Mouse (Mus musculus): ENCODE data around the gene Flrt1. TPM values are rescaled to one million over a fixed set of nuclear protein-coding genes. Genes with fewer than 3 reads are reported as not detected.

The Flrt1 gene
- polyA plus RNA-seq, 1 experiment from 2014 or later = 7.1 TPM

DNA sequence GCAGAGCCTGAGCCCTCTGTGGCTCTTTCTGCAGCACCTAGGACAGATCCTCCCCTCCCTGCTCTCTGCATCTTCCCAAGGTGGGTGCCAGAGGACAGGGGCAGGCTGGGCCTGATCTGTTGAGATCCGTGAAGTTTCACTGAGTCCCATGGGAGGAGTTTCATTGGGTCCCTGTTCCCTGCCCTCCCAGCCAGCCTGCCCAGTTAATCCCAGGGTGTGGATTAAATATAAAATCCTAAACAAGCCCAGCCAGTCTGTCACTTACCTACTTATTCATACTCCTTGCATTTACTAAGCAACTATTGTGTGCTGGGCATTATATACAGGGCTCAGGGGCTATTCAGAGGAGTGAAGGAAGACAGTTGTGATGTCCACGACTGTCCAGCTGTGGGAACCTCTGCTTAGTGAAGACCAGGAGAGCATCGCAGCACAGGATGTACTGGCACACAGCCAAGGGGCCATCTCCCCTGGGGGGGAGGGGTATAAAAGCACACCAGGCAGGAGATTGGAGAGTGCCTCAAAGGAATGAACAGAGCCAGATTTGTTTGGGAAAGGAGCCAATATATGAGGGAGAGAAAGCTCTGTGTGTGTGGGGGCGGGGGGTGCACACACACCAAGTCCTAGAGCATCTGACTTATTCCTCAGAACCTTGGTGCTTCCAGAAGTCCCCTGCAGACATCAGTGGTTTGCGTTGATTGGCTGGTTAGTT is 36.8 kb upstream of the Flrt1 start:
- H3K4me1 ChIP-seq (replicated peaks) = peaks cover 99% of the 10 kb centered on the region
- peaks cover 44% of the 10 kb centered on the region for H3K27me3 ChIP-seq
- no peak overlapping the region for H3K4me2 ChIP-seq
- ATAC-seq (ENCODE audit: low FRiP score) = no peak
- 46% methylated on average over 5 of the region's 5 CpGs for WGBS
- peak overlapping the region; percentile 78 for H3K27ac ChIP-seq
- no peaks in the 10 kb centered on the region for H3K36me3 ChIP-seq
- H3K4me3 ChIP-seq = no peak overlapping the region
- H3K9me3 ChIP-seq = no peaks in the 10 kb centered on the region
- no peak overlapping the region for H3K9ac ChIP-seq

DNA sequence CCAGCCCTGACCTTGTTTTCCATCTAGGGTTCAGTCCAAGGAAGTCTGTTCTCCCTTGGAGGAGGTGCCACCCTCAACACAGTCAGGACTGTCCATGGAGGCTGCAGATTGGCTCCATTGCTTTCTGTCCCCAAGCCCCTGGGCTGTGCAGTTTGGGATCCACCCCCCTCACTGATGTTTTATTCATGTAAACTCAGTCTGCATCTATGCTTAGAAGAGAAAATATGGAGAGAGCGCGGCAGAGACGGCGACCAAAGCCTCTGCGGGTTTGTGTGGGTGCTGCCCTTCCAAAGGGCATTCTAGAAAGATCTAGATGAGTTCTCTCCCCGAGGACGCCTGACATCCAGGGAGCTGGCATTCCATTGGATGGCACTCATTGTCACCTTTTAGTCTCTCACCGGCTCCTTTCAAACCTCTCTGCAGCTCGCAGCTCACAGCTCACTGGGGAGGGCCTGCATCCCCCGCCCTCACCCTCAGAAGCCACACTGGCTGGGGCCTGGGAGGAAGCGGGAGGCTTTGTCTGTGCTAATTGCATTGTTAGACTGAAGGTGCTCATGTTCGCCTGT is 35.4 kb upstream of the Flrt1 start:
- WGBS = 27% methylated on average over 12 of the region's 12 CpGs
- H3K9ac ChIP-seq = peak overlapping the region; percentile 60; the same call in 1 of the 2 replicates
- no peaks in the 10 kb centered on the region for H3K36me3 ChIP-seq
- H3K4me2 ChIP-seq = peak overlapping the region; percentile 6; the same call in 1 of the 2 replicates
- no peak overlapping the region for H3K4me3 ChIP-seq
- peaks cover 40% of the 10 kb centered on the region for H3K27me3 ChIP-seq
- H3K27ac ChIP-seq = peak overlapping the region; percentile 78
- peaks cover 99% of the 10 kb centered on the region for H3K4me1 ChIP-seq (replicated peaks)
- no peak for ATAC-seq (ENCODE audit: low FRiP score)
- no peaks in the 10 kb centered on the region for H3K9me3 ChIP-seq

DNA sequence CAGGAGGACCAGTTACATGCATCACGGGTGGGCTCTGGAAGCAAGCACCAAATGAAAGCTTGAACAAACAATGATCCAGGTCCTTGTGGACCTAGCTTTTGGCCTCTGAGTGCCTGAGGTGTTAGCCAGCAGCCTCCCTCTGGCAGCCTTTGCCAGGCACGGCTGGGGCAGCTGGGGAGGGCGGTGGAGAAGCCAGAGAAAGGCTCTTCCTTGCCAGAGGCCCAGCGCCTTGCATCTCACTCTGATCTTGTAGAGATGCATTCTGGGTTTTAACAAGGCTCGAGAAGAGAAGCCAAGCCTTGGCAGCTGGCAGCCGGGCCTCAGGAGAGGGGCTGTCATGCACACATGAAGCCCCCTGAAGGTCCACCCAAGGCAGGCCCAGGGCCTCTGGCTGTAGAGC is 34.8 kb upstream of the Flrt1 start:
- H3K4me3 ChIP-seq = no peak overlapping the region
- no peak for ATAC-seq (ENCODE audit: low FRiP score)
- H3K36me3 ChIP-seq = no peaks in the 10 kb centered on the region
- peak overlapping the region; percentile 78 for H3K27ac ChIP-seq
- H3K4me2 ChIP-seq = no peak overlapping the region
- peaks cover 99% of the 10 kb centered on the region for H3K4me1 ChIP-seq (replicated peaks)
- peaks cover 34% of the 10 kb centered on the region for H3K27me3 ChIP-seq
- no peaks in the 10 kb centered on the region for H3K9me3 ChIP-seq
- peak overlapping the region; percentile 39 for H3K9ac ChIP-seq
- WGBS = 34% methylated on average over 6 of the region's 6 CpGs

DNA sequence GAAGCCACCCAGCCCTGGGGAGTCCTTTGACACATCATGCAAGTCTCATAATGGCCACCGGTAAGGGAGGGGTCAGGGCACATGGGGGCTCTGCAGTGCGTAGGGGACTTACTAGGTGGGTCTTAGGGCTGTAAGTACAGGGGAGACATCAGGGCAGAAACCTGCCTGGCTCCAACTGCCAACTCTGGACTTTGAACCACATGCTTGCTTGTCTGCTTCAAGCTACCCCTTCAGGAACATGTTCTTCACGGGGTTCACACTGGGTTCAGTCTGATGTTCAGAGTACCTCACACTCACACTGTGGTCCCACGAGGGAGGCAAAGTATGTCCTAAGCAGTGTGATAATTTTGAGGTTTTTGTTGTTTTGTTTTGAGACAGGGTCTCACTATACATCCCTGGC is 33.8 kb upstream of the Flrt1 start:
- H3K9ac ChIP-seq = no peak overlapping the region
- H3K27ac ChIP-seq = 0 out of 2 replicates have a peak overlapping the region, but pooled peaks have one; percentile 14
- peaks cover 26% of the 10 kb centered on the region; the same call in 1 of the 2 replicates for H3K27me3 ChIP-seq

GRCm38 (mm10) chr19:7138327-7138726 is 32.8 kb upstream of the Flrt1 start:
- no peaks in the 10 kb centered on the region for H3K36me3 ChIP-seq
- WGBS = 43% methylated on average over 14 of the region's 14 CpGs
- H3K9ac ChIP-seq = peak overlapping the region; percentile 14; the same call in 1 of the 2 replicates
- H3K4me3 ChIP-seq = no peak overlapping the region
- peaks cover 26% of the 10 kb centered on the region; the same call in 1 of the 2 replicates for H3K27me3 ChIP-seq
- H3K4me2 ChIP-seq = no peak overlapping the region
- peaks cover 100% of the 10 kb centered on the region for H3K4me1 ChIP-seq (replicated peaks)
- H3K9me3 ChIP-seq = no peaks in the 10 kb centered on the region
- peak overlapping the region; percentile 40; the same call in 1 of the 2 replicates for H3K27ac ChIP-seq
- no peak for ATAC-seq (ENCODE audit: low FRiP score)

More for the DNA sequence above, 33.8 kb upstream of the Flrt1 start:
- Histone ChIP-seq H3K4me1 (replicated peaks) (peaks cover 100% of the 10 kb centered on the region), H3K36me3 (no peaks in the 10 kb centered on the region), H3K9me3 (no peaks in the 10 kb centered on the region), H3K4me3 (no peak overlapping the region), H3K4me2 (no peak overlapping the region)
- no peak for ATAC-seq (ENCODE audit: low FRiP score)
- WGBS = 60% methylated on average over 4 of the region's 4 CpGs

DNA sequence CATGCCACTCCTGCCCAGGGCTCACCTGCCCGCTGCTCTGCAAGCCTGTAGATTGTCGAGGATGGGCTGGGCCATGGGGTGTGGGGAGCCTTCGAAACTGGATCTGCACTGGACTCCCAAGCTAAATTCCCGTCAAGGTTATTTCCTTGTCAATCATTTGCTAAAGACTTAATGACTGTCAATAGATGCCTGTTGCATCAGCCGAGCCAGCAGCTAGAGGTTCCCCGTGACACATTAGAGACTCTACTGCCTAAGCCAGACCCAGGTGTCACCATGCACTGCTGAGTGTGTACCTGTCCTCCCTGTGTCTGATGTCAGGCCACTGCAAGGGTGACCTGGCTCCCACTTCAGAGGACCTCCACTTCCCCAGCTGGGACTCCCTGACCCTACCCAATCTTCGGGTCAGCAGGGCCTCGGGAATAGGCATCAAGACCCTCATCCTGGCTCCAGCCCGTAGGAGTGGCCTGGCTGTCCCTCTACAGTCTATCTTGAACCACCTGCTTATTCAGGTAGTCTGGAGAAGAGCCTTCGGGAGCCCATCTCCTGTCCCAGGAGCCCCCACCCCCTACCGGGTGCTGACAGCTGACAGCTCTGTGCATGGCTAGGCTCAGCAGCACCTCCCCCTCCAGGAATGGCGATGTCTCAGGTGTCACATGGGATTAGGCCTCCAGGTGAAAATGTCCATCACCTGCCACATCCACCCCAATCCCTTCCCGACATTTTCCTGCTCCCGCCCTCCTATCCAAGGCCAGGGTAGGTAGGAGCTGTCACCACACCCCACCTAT is 31.4 kb upstream of the Flrt1 start:
- no peak for ATAC-seq (ENCODE audit: low FRiP score)
- peak overlapping the region; percentile 80 for H3K27ac ChIP-seq
- H3K9me3 ChIP-seq = no peaks in the 10 kb centered on the region
- 31% methylated on average over 14 of the region's 14 CpGs for WGBS
- H3K4me1 ChIP-seq (replicated peaks) = peaks cover 95% of the 10 kb centered on the region
- 0 out of 2 replicates have a peak overlapping the region, but pooled peaks have one; percentile 35 for H3K9ac ChIP-seq
- H3K36me3 ChIP-seq = no peaks in the 10 kb centered on the region
- H3K27me3 ChIP-seq = peaks cover 21% of the 10 kb centered on the region; the same call in 1 of the 2 replicates
- H3K4me3 ChIP-seq = no peak overlapping the region
- H3K4me2 ChIP-seq = 0 out of 2 replicates have a peak overlapping the region, but pooled peaks have one; percentile 9

- Histone ChIP-seq H3K9ac (0 out of 2 replicates have a peak overlapping the region, but pooled peaks have one; percentile 36), H3K4me2 (peak overlapping the region; percentile 9; the same call in 1 of the 2 replicates), H3K4me3 (no peak overlapping the region), H3K27me3 (peaks cover 29% of the 10 kb centered on the region; the same call in 1 of the 2 replicates), H3K4me1 (replicated peaks) (peaks cover 86% of the 10 kb centered on the region), H3K27ac (peak overlapping the region; percentile 80), H3K9me3 (no peaks in the 10 kb centered on the region), H3K36me3 (no peaks in the 10 kb centered on the region)
- WGBS = 8% methylated on average over 9 of the region's 9 CpGs
- no peak for ATAC-seq (ENCODE audit: low FRiP score)
These were observed 30.5 kb upstream of the Flrt1 start for GRCm38 (mm10) chr19:7136016-7136415.

- peak overlapping the region; percentile 80 for H3K27ac ChIP-seq
- H3K9ac ChIP-seq = 0 out of 2 replicates have a peak overlapping the region, but pooled peaks have one; percentile 36
- H3K4me1 ChIP-seq (replicated peaks) = peaks cover 81% of the 10 kb centered on the region
- WGBS = 1% methylated on average over 9 of the region's 9 CpGs
- no peak overlapping the region for H3K4me3 ChIP-seq
- peaks cover 32% of the 10 kb centered on the region; the same call in 1 of the 2 replicates for H3K27me3 ChIP-seq
- H3K4me2 ChIP-seq = no peak overlapping the region
- ATAC-seq (ENCODE audit: low FRiP score) = peak; percentile 41
- H3K36me3 ChIP-seq = no peaks in the 10 kb centered on the region
- no peaks in the 10 kb centered on the region for H3K9me3 ChIP-seq
These were observed 30.0 kb upstream of the Flrt1 start for GRCm38 (mm10) chr19:7135525-7135924.

- Histone ChIP-seq H3K9me3 (no peaks in the 10 kb centered on the region), H3K4me3 (no peak overlapping the region), H3K9ac (peak overlapping the region; percentile 31; the same call in 1 of the 2 replicates), H3K27ac (peak overlapping the region; percentile 80), H3K27me3 (peaks cover 36% of the 10 kb centered on the region), H3K36me3 (no peaks in the 10 kb centered on the region), H3K4me1 (replicated peaks) (peaks cover 80% of the 10 kb centered on the region), H3K4me2 (0 out of 2 replicates have a peak overlapping the region, but pooled peaks have one; percentile 18)
- ATAC-seq (ENCODE audit: low FRiP score) = 0 out of 2 replicates have a peak, but pooled peaks have one; percentile 8
- WGBS = 11% methylated on average over 17 of the region's 17 CpGs
These were observed 29.1 kb upstream of the Flrt1 start for GRCm38 (mm10) chr19:7134631-7135091.

DNA sequence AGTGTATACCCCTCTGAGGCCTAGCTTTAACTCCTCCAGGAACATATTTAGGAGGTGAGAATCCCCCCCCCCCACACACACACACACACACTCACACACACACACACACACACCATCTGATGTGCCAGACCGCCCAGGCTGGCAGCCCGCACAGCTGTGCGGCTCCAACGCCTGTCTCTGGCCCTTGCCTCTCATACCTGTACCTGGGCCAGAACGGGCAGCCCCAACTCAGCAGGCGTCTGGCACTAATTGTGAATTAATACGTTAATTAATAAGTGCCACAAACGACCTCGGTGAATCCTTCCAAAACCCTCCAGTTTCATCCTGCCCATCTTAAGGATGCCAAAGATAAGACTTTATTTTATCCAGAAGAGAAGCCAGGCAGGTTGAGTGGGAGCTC is 27.9 kb upstream of the Flrt1 start:
- Histone ChIP-seq H3K9me3 (no peaks in the 10 kb centered on the region), H3K4me3 (no peak overlapping the region), H3K36me3 (no peaks in the 10 kb centered on the region), H3K4me2 (no peak overlapping the region), H3K4me1 (replicated peaks) (peaks cover 80% of the 10 kb centered on the region), H3K27me3 (peaks cover 29% of the 10 kb centered on the region), H3K9ac (0 out of 2 replicates have a peak overlapping the region, but pooled peaks have one; percentile 15), H3K27ac (no peak overlapping the region)
- ATAC-seq (ENCODE audit: low FRiP score) = no peak
- 76% methylated on average over 9 of the region's 9 CpGs for WGBS

DNA sequence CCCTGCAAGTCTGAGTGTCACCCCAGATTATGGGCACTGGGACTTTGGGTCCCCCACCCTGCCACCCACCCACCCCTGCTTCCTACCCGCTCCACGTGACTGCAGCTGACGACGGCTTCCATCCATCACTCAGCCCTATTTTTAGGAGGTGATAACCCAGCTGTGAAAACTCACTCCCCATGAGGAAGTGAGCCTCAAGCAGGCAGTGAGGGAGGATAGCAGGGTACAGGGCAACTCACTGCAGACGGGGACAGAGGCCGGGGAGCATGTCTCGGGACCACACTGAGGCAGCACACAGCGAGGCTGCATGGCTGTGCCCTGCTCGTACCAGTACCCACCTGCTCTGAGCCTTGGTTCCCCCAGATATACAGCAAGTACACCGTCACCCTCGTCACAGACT is 24.8 kb upstream of the Flrt1 start:
- Histone ChIP-seq H3K9ac (no peak overlapping the region), H3K36me3 (no peaks in the 10 kb centered on the region), H3K27me3 (peaks cover 22% of the 10 kb centered on the region), H3K4me2 (no peak overlapping the region), H3K4me3 (no peak overlapping the region), H3K27ac (no peak overlapping the region), H3K9me3 (no peaks in the 10 kb centered on the region), H3K4me1 (replicated peaks) (peaks cover 52% of the 10 kb centered on the region)
- 76% methylated on average over 11 of the region's 11 CpGs for WGBS
- ATAC-seq (ENCODE audit: low FRiP score) = no peak

Measured in hindbrain, embryonic 13.5 days (tissue).